Mouse (Mus musculus): ENCODE results near the gene Ehf. TPM values are rescaled to one million over a fixed set of nuclear protein-coding genes. Genes with fewer than 3 reads are reported as not detected.

Gene Ehf
- polyA plus RNA-seq, 1 experiment from 2014 or later, result 65.4 TPM

DNA sequence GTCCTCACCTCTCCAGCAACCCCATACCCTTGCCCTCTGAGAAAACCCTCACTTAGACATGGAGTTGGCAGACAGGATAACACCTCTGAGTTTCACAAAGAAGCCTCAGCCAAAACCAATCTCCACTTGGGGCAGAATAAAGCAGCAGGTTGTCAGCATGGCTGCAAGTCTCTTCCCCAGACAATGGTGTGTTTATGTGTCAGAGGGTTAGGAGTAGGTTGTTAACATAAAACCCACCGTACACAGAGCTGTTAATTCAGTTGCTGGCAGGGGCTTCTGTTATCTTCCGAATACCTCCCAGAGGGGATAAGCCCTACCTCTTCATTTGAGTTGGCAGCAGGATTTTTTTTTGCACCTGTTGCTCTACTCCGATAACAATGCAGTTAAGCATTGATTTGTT is 9.9 kb downstream of the Ehf start:
- Histone ChIP-seq H3K9me3 (ENCODE audit: control insufficient read depth, low read length) (no peaks in the 10 kb centered on the region), H3K4me2 (replicated peaks; ENCODE audit: low read depth) (no peak overlapping the region), H3K4me1 (replicated peaks; ENCODE audit: control insufficient read depth, insufficient read depth) (peaks cover 4% of the 10 kb centered on the region; the same call in 1 of the 2 replicates), H3K36me3 (ENCODE audit: control insufficient read depth, insufficient read depth, low read length) (no peaks in the 10 kb centered on the region), H3K27me3 (ENCODE audit: control insufficient read depth, insufficient read depth, low read length) (no peaks in the 10 kb centered on the region), H3K4me3 (ENCODE audit: low read depth, low read length) (no peak overlapping the region), H3K27ac (replicated peaks) (peak overlapping the region; percentile 1; the same call in 1 of the 2 replicates), H3K9ac (ENCODE audit: low read length) (no peak overlapping the region)
- WGBS, result 34% methylated on average over 3 of the region's 3 CpGs
- TF ChIP-seq CTCF (IDR thresholded peaks at IDR 0.05; ENCODE audit: low read depth) (no peak), EP300 (optimal IDR thresholded peaks at IDR 0.05) (no peak)
- no peak for DNase-seq (ENCODE audit: low spot score)
- no peak for ATAC-seq (ENCODE audit: low FRiP score, low TSS enrichment)

- Histone ChIP-seq H3K9ac (ENCODE audit: low read length) (no peak overlapping the region), H3K4me1 (replicated peaks; ENCODE audit: control insufficient read depth, insufficient read depth) (peaks cover 9% of the 10 kb centered on the region), H3K4me3 (ENCODE audit: low read depth, low read length) (no peak overlapping the region), H3K9me3 (ENCODE audit: control insufficient read depth, low read length) (no peaks in the 10 kb centered on the region), H3K27me3 (ENCODE audit: control insufficient read depth, insufficient read depth, low read length) (no peaks in the 10 kb centered on the region), H3K4me2 (replicated peaks; ENCODE audit: low read depth) (no peak overlapping the region), H3K27ac (replicated peaks) (no peak overlapping the region), H3K36me3 (ENCODE audit: control insufficient read depth, insufficient read depth, low read length) (no peaks in the 10 kb centered on the region)
- no peak for TF ChIP-seq EP300 (optimal IDR thresholded peaks at IDR 0.05)
- no peak for TF ChIP-seq CTCF (IDR thresholded peaks at IDR 0.05; ENCODE audit: low read depth)
- no peak for ATAC-seq (ENCODE audit: low FRiP score, low TSS enrichment)
- no peak for DNase-seq (ENCODE audit: low spot score)
- 59% methylated on average over 2 of the region's 2 CpGs for WGBS
Measured at GRCm38 (mm10) chr2:103290705-103291269, 12.3 kb downstream of the Ehf start.

- Histone ChIP-seq H3K4me2 (replicated peaks; ENCODE audit: low read depth) (no peak overlapping the region), H3K27ac (replicated peaks) (no peak overlapping the region), H3K4me3 (ENCODE audit: low read depth, low read length) (no peak overlapping the region), H3K9ac (ENCODE audit: low read length) (no peak overlapping the region), H3K36me3 (ENCODE audit: control insufficient read depth, insufficient read depth, low read length) (no peaks in the 10 kb centered on the region), H3K9me3 (ENCODE audit: control insufficient read depth, low read length) (no peaks in the 10 kb centered on the region), H3K27me3 (ENCODE audit: control insufficient read depth, insufficient read depth, low read length) (no peaks in the 10 kb centered on the region), H3K4me1 (replicated peaks; ENCODE audit: control insufficient read depth, insufficient read depth) (peaks cover 9% of the 10 kb centered on the region)
- no peak for DNase-seq (ENCODE audit: low spot score)
- 91% methylated on average over 3 of the region's 3 CpGs for WGBS
- TF ChIP-seq EP300 (optimal IDR thresholded peaks at IDR 0.05) (no peak), CTCF (IDR thresholded peaks at IDR 0.05; ENCODE audit: low read depth) (no peak)
- ATAC-seq (ENCODE audit: low FRiP score, low TSS enrichment), result no peak
Measured at GRCm38 (mm10) chr2:103290167-103290566, 12.9 kb downstream of the Ehf start.

GRCm38 (mm10) chr2:103289407-103289950 is 13.6 kb downstream of the Ehf start:
- H3K4me2 ChIP-seq (replicated peaks; ENCODE audit: low read depth), result no peak overlapping the region
- no peak overlapping the region for H3K4me3 ChIP-seq (ENCODE audit: low read depth, low read length)
- H3K36me3 ChIP-seq (ENCODE audit: control insufficient read depth, insufficient read depth, low read length), result no peaks in the 10 kb centered on the region
- TF ChIP-seq EP300 (optimal IDR thresholded peaks at IDR 0.05) (no peak), CTCF (IDR thresholded peaks at IDR 0.05; ENCODE audit: low read depth) (no peak)
- no peaks in the 10 kb centered on the region for H3K9me3 ChIP-seq (ENCODE audit: control insufficient read depth, low read length)
- DNase-seq (ENCODE audit: low spot score) (no peak), ATAC-seq (ENCODE audit: low FRiP score, low TSS enrichment) (no peak)
- H3K9ac ChIP-seq (ENCODE audit: low read length), result no peak overlapping the region
- 33% methylated on average over 7 of the region's 7 CpGs for WGBS
- H3K4me1 ChIP-seq (replicated peaks; ENCODE audit: control insufficient read depth, insufficient read depth), result peaks cover 13% of the 10 kb centered on the region
- H3K27ac ChIP-seq (replicated peaks), result no peak overlapping the region
- H3K27me3 ChIP-seq (ENCODE audit: control insufficient read depth, insufficient read depth, low read length), result no peaks in the 10 kb centered on the region

DNA sequence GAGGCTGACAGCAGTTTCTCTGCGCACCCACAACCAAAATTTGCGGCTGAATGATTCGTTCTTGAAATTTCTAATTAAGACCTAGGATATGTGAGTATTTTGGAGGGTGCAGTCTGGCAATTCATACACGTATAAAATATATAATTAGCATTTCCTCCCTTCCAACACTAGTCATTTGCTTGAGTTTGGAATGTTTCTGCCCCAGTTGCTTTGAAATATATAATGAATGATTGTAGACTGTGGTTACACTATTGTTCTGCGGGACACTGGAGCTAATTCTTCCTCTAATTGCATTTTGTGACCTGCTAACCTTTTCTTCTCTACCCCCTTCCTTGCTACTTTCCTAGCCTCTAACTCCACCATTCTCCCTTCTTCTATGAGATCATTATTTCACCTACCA is 15.4 kb downstream of the Ehf start:
- TF ChIP-seq EP300 (optimal IDR thresholded peaks at IDR 0.05) (no peak), CTCF (IDR thresholded peaks at IDR 0.05; ENCODE audit: low read depth) (no peak)
- Histone ChIP-seq H3K4me1 (replicated peaks; ENCODE audit: control insufficient read depth, insufficient read depth) (peaks cover 14% of the 10 kb centered on the region), H3K9ac (ENCODE audit: low read length) (no peak overlapping the region), H3K4me3 (ENCODE audit: low read depth, low read length) (no peak overlapping the region), H3K4me2 (replicated peaks; ENCODE audit: low read depth) (no peak overlapping the region), H3K9me3 (ENCODE audit: control insufficient read depth, low read length) (no peaks in the 10 kb centered on the region), H3K36me3 (ENCODE audit: control insufficient read depth, insufficient read depth, low read length) (no peaks in the 10 kb centered on the region), H3K27ac (replicated peaks) (no peak overlapping the region), H3K27me3 (ENCODE audit: control insufficient read depth, insufficient read depth, low read length) (no peaks in the 10 kb centered on the region)
- 79% methylated on average over 5 of the region's 5 CpGs for WGBS
- ATAC-seq (ENCODE audit: low FRiP score, low TSS enrichment), result no peak
- DNase-seq (ENCODE audit: low spot score), result no peak

GRCm38 (mm10) chr2:103285561-103285960 is 17.5 kb downstream of the Ehf start:
- Histone ChIP-seq H3K9ac (ENCODE audit: low read length) (no peak overlapping the region), H3K27ac (replicated peaks) (peak overlapping the region; percentile 93), H3K9me3 (ENCODE audit: control insufficient read depth, low read length) (no peaks in the 10 kb centered on the region), H3K27me3 (ENCODE audit: control insufficient read depth, insufficient read depth, low read length) (no peaks in the 10 kb centered on the region), H3K4me3 (ENCODE audit: low read depth, low read length) (no peak overlapping the region), H3K4me2 (replicated peaks; ENCODE audit: low read depth) (no peak overlapping the region), H3K4me1 (replicated peaks; ENCODE audit: control insufficient read depth, insufficient read depth) (peaks cover 17% of the 10 kb centered on the region), H3K36me3 (ENCODE audit: control insufficient read depth, insufficient read depth, low read length) (no peaks in the 10 kb centered on the region)
- ATAC-seq (ENCODE audit: low FRiP score, low TSS enrichment) (peak; percentile 96), DNase-seq (ENCODE audit: low spot score) (peak; percentile 82)
- TF ChIP-seq EP300 (optimal IDR thresholded peaks at IDR 0.05) (no peak), CTCF (IDR thresholded peaks at IDR 0.05; ENCODE audit: low read depth) (no peak)
- WGBS, result 22% methylated on average over 2 of the region's 2 CpGs

Data from stomach, postnatal 0 days (tissue).